Mouse (Mus musculus): Measurements from ENCODE around the gene Gm7544. TPM values are rescaled to one million over a fixed set of nuclear protein-coding genes. Genes with fewer than 3 reads are reported as not detected.
"Not testable (repeated sequence)": the region's sequence is repeated elsewhere in the genome, so short reads cannot be mapped to it uniquely, and the experiment has no call there.

Gene Gm7544
- polyA plus RNA-seq, 1 experiment, result not detected

DNA sequence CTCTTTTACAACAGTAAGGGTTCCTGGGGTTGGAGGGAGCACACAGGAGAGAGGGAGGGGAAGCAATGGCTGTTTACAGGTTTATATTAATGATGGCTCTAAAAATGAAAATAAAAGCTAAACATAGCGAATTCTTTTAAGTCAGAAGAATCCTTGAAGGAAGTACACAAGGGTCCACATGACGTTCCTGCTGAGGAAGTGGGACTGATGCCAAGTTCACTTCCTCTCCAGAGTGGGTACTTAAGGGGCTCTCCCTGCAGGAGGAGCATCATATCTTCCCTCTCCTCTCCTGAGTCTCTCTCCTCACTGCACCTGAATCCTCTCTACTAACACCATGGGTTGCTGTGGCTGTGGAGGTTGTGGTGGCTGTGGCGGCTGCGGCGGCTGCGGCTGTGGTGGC, 31.2 kb downstream of the Gm7544 start, which contains the start of gene A030014E15Rik:
A030014E15Rik (plus strand) TSS at position 268 of the 400 bp plus-strand sequence.
- no peak for DNase-seq (ENCODE audit: low spot score)

DNA sequence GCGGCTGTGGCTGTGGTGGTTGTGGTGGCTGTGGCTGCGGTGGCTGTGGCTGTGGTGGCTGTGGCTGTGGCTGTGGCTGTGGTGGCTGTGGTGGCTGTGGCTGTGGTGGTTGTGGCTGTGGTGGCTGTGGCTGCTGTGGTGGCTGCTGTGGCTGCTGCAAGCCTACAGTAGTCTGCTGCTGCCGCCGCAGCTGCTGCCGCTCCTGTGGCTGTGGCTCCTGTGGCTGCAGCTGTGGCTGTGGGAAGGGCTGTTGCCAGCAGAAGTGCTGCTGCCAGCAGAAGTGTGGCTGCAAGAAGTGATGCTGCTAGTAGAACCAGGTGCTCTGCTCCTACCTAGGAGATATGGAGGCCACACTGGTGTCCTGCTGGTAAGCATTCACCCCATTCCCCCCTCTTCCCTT, 42.4 kb downstream of the Gm7544 start:
- not testable (repeated sequence) for DNase-seq (ENCODE audit: low spot score)

DNA sequence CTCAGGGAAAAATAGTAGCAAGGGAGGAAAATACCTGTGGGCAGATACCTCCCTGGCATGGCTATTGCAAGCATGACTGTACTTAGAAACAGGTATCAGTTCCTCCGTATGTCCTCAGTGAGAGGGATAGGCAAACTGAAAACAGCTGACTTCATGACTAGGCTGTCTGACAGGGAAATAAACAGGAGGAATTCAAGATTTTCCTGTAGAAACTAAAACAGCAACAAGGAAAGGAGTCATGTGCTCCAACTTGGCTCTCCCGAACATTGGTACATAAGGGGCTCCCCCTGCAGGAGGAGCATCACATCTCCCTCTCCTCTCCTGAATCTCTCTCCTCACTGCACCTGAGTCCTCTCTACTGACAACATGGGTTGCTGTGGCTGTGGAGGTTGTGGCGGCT, 42.8 kb downstream of the Gm7544 start, which contains the start of gene A030005L19Rik:
A030005L19Rik (plus strand) TSS at position 301 of the 400 bp plus-strand sequence.
- no peak for DNase-seq (ENCODE audit: low spot score)

DNA sequence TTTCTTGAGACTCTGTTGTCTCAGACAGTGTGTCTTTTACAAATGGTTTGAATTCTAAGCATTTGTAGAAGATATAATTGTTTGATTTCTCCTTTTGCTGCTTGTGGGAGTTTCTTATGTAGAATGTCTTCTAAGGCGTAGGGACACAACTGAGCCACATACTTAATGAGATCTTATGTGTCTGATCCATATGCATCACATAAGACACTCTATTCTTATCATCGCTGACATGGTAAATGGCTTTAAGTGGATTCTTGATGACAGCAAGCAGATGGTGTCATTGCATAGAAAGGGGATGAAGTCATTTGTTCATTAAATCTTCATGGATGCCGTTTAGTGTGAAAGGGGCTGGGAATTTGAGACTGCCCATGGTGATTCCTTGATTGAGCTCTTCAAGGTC, 49.9 kb downstream of the Gm7544 start:
- DNase-seq (ENCODE audit: low spot score), result no peak

Other genes starting within 250 kb of the Gm7544 start
- gene Mff, start 231.1 kb downstream of the Gm7544 start, polyA plus RNA-seq (2012; rRNA removed), result 137 and 151 TPM in 2 replicates
- 0.59 and 0.61 TPM in 2 replicates for gene Tm4sf20, start 187.6 kb downstream of the Gm7544 start, polyA plus RNA-seq (2012; rRNA removed)
- not detected in 2 replicates for gene Gm47791, start 184.8 kb downstream of the Gm7544 start, polyA plus RNA-seq (2012; rRNA removed)
- 30.5 TPM in 2 replicates for gene Agfg1, start 116.5 kb downstream of the Gm7544 start, polyA plus RNA-seq (2012; rRNA removed)
- 1.1 and 1.7 TPM in 2 replicates for gene A030005L19Rik, start 42.7 kb downstream of the Gm7544 start, polyA plus RNA-seq (2012; rRNA removed)
- not detected in 2 replicates for gene A030014E15Rik, start 31.1 kb downstream of the Gm7544 start, polyA plus RNA-seq (2012; rRNA removed)
- gene Gm6217, start 24.6 kb downstream of the Gm7544 start, polyA plus RNA-seq (2012; rRNA removed), result not detected in 2 replicates
- gene A030003K21Rik, start 12.6 kb downstream of the Gm7544 start, polyA plus RNA-seq (2012; rRNA removed), result not detected in 2 replicates
- gene Gm47955, start 4.3 kb upstream of the Gm7544 start, polyA plus RNA-seq (2012; rRNA removed), result not detected in 2 replicates
- gene Gm47959, start 44.5 kb upstream of the Gm7544 start, polyA plus RNA-seq (2012; rRNA removed), result not detected in 2 replicates
- 2.3 and 3.2 TPM in 2 replicates for gene Slc19a3, start 82.4 kb upstream of the Gm7544 start, polyA plus RNA-seq (2012; rRNA removed)
- gene Krtap28-10, start 86.5 kb upstream of the Gm7544 start, polyA plus RNA-seq (2012; rRNA removed), result not detected in 2 replicates
- gene Gm47969, start 88.9 kb upstream of the Gm7544 start, polyA plus RNA-seq (2012; rRNA removed), result not detected in 2 replicates
- gene A030005K14Rik, start 103.4 kb upstream of the Gm7544 start, polyA plus RNA-seq (2012; rRNA removed), result not detected in 2 replicates
- gene Krtap28-13, start 104.9 kb upstream of the Gm7544 start, polyA plus RNA-seq (2012; rRNA removed), result not detected in 2 replicates
- not detected in 2 replicates for gene Ccl20, start 160.8 kb upstream of the Gm7544 start, polyA plus RNA-seq (2012; rRNA removed)
- 2.5 and 4.4 TPM in 2 replicates for gene Daw1, start 203.7 kb upstream of the Gm7544 start, polyA plus RNA-seq (2012; rRNA removed)

Data from urinary bladder, adult 2 months (tissue).